Mouse (Mus musculus) stomach, postnatal 0 days (tissue): ENCODE results near the gene Gpx5. TPM values are rescaled to one million over a fixed set of nuclear protein-coding genes. Genes with fewer than 3 reads are reported as not detected.
A peak's percentile ranks its signal among the peaks of the same experiment; 100 is the strongest.

Experiments used
- ATAC-seq: fragments of 200-750 bp; cut with Nextera tagmentation; 2 replicates; pipeline ENCODE4 v1.8.0; 2017; ENCODE audit not compliant: low FRiP score, low TSS enrichment
- DNase-seq: peaks from one replicate; pipeline ENCODE4 v3.0.0-alpha.2; 2016; ENCODE audit warnings: low spot score
- H3K27ac ChIP-seq: fragments of 300-500 bp; sonication (generic); replicated peaks from 2 replicates; pipeline ENCODE4 v1.5.1; 2014; ENCODE audit warnings: mild to moderate bottlenecking, control low read depth
- H3K27me3 ChIP-seq: fragments of 300-500 bp; sonication (generic); 2 replicates; pipeline ENCODE4 v1.6.1; 2014; ENCODE audit warnings: low read length; ENCODE audit not compliant: control insufficient read depth, insufficient read depth
- H3K36me3 ChIP-seq: fragments of 300-500 bp; sonication (generic); 2 replicates; pipeline ENCODE4 v1.6.1; 2014; ENCODE audit warnings: low read length, mixed read lengths; ENCODE audit not compliant: control insufficient read depth, insufficient read depth
- H3K4me1 ChIP-seq: fragments of 300-500 bp; sonication (generic); replicated peaks from 2 replicates; pipeline ENCODE4 v1.6.1; 2014; ENCODE audit warnings: antibody characterized with exemption; ENCODE audit not compliant: control insufficient read depth, insufficient read depth
- H3K4me2 ChIP-seq: fragments of 300-500 bp; sonication (generic); replicated peaks from 2 replicates; pipeline ENCODE4 v1.6.1; 2014; ENCODE audit warnings: low read depth, mild to moderate bottlenecking, control low read depth, moderate library complexity
- H3K4me3 ChIP-seq: fragments of 300-500 bp; sonication (generic); 2 replicates; pipeline ENCODE4 v1.5.1; 2014; ENCODE audit warnings: low read depth, low read length, control low read depth
- H3K9ac ChIP-seq: fragments of 300-500 bp; sonication (generic); 2 replicates; pipeline ENCODE4 v1.6.1; 2014; ENCODE audit warnings: mild to moderate bottlenecking, low read length, control low read depth, mixed read lengths
- H3K9me3 ChIP-seq: fragments of 300-500 bp; sonication (generic); 2 replicates; pipeline ENCODE4 v1.6.1; 2016; ENCODE audit warnings: low read length; ENCODE audit not compliant: control insufficient read depth
- CTCF ChIP-seq: IDR thresholded peaks from 2 replicates; pipeline ENCODE4 v1.5.1; 2016; ENCODE audit warnings: antibody characterized with exemption, low read depth, mild to moderate bottlenecking, moderate library complexity
- EP300 ChIP-seq: optimal IDR thresholded peaks from 2 replicates; pipeline ENCODE3; 2016; ENCODE audit warnings: antibody characterized with exemption
- WGBS: fragments of 180-500 bp; shearing (Covaris S2); extraction: QIAGEN DNeasy Blood & Tissue Kit; methylation state at CpG from one replicate; pipeline ENCODE4 v1.1.7; 2014; 5-methylcytosine and 5-hydroxymethylcytosine counted together
- polyA plus RNA-seq: library from polyadenylated mRNA; unstranded; fragments of >200 nt; fragmentation: Nextera tagmentation; extraction: Ambion mirVana; gene quantifications from 2 replicates; pipeline ENCODE4 v1.2.1, GENCODE M21; 2015

The Gpx5 gene
- polyA plus RNA-seq, 1 experiment from 2014 or later: not detected

DNA sequence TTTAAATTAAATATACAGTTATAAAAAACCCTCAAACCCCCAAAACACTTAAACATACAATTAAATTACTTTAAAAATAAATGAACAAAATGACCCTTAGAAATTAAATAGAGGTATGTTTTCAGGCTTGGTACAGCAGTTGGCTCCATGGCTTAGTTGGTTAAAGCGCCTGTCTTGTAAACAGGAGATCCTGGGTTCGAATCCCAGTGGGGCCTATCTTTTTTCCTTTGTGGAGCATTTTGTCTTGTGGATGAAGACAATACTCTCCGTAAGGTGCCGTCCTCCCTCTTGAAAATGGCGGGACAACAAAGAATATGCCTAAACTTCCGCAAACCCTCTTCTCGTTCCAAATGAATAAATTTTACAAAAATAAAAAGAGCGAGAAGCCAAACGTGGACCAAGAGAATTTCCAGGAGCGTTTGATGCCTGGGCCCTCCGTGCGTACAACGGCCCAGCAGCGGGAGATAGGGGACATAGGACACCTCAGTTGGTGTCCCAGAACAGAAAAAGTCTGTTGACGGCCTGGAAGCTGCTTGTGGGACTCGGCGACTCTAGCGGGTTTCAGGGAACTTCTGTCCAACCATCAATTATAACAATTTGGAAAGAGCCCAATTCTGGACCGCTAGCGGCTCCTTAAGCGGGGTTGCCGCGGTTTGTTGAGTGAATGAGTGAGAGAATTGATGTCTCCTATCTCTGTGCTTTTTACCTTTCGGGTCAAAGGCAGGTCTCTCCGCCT, 16.5 kb downstream of the Gpx5 start:
- H3K9me3 ChIP-seq: no peaks in the 10 kb centered on the region
- no peaks in the 10 kb centered on the region for H3K27me3 ChIP-seq
- H3K27ac ChIP-seq: no peak overlapping the region
- H3K9ac ChIP-seq: peak overlapping the region; percentile 35; the same call in 1 of the 2 replicates
- under 1% methylated on average over 25 of the region's 25 CpGs for WGBS
- ATAC-seq: no peak
- H3K4me2 ChIP-seq: peak overlapping the region; percentile 74
- H3K4me1 ChIP-seq: 0 out of 2 replicates have a peak, but pooled peaks cover 2% of the 10 kb centered on the region
- TF ChIP-seq CTCF (no peak), EP300 (no peak)
- no peaks in the 10 kb centered on the region for H3K36me3 ChIP-seq
- DNase-seq: peak; percentile 29
- H3K4me3 ChIP-seq: peak overlapping the region; percentile 51

DNA sequence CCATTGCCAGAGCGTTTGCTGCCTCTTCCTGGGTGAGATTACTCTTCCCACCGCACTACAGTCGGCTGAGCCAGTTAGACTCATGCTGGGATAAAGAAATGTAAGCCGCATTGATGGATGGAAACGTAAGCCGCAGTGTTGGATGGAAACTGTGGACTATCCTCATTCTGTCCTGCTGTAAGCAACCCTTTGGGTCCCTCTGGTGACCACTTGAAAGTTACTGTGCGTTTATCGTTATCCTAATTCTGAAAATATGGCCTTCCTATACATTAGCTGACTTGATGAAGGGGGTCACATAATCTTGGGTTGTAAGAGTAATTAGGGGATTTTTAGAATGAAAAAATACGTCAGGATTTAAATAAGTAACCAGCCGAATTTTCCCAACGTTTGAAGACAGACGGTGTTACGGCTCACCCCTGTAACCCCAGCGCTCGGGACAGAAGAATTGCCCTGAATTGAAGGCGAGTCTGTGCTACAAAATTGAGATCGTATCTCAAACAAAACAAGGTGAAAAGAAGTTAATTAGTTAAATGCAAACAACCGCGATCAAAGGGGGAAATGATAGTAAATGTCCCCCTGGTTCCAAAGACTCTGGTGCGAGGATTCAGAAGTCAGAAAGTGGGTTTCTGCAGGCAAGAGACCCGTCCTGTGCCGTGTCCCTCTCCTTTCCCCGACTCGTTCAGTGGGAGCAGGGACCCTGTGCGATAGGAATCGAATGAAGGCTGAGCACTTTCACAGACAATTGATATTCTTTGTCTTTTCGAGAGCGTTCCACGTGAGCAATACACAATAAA, 17.3 kb downstream of the Gpx5 start:
- no peaks in the 10 kb centered on the region for H3K9me3 ChIP-seq
- H3K4me2 ChIP-seq: peak overlapping the region; percentile 74
- H3K27me3 ChIP-seq: no peaks in the 10 kb centered on the region
- ATAC-seq: peak; percentile 71; the same call in 1 of the 2 replicates
- no peak overlapping the region for H3K27ac ChIP-seq
- no peak for DNase-seq
- H3K9ac ChIP-seq: peak overlapping the region; percentile 19
- H3K36me3 ChIP-seq: no peaks in the 10 kb centered on the region
- peak; percentile 74 for TF ChIP-seq CTCF
- no peak for TF ChIP-seq EP300
- 3% methylated on average over 29 of the region's 29 CpGs for WGBS
- peak overlapping the region; percentile 51 for H3K4me3 ChIP-seq
- H3K4me1 ChIP-seq: 0 out of 2 replicates have a peak, but pooled peaks cover 2% of the 10 kb centered on the region

DNA sequence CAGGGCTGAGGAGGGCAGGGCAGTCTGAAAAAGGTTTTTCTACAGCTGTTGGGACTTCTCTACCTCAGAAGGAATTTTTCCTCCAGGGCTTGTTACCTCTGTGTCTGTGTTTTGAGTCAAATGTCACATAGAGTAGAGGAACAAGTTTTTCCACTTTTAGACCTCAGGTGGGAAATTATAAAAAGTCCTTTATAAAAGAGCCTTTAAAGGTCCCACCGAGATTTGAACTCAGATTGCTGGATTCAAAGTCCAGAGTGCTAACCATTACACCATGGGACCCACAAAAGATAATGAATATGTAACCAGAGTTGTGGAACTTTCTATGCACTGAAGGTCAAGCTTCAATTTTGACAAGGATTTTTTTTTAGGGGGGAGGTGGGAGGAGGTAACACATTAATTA, 24.3 kb downstream of the Gpx5 start:
- H3K27me3 ChIP-seq: no peaks in the 10 kb centered on the region
- no peaks in the 10 kb centered on the region for H3K36me3 ChIP-seq
- 9% methylated on average over 1 of the region's 1 CpGs for WGBS
- H3K9me3 ChIP-seq: no peaks in the 10 kb centered on the region
- DNase-seq (no peak), ATAC-seq (no peak)
- no peak overlapping the region for H3K4me2 ChIP-seq
- peak overlapping the region; percentile 10; the same call in 1 of the 2 replicates for H3K4me3 ChIP-seq
- TF ChIP-seq EP300 (no peak), CTCF (no peak)
- H3K27ac ChIP-seq: no peak overlapping the region
- no peaks in the 10 kb centered on the region for H3K4me1 ChIP-seq
- H3K9ac ChIP-seq: no peak overlapping the region

DNA sequence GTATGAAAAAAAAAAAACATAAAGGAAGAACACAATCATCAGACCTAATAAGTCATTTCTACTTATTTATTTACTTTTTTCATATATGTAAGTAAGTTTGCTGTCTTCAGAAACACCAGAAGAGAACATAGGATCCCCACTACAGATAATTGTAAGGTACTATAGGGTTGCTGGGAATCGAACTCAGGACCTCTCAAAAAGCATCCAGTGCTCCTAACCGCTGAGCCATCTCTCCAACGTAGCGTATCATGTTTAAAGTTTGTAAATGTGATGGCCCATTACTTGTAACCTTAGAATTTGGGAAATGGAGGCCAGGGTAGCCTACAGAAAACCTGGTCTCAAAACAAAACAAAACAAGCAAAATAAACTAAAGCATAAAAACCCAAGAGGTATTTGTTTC, 25.0 kb downstream of the Gpx5 start:
- TF ChIP-seq CTCF (no peak), EP300 (no peak)
- Histone ChIP-seq H3K27ac (no peak overlapping the region), H3K4me2 (no peak overlapping the region), H3K27me3 (no peaks in the 10 kb centered on the region), H3K4me1 (no peaks in the 10 kb centered on the region), H3K36me3 (no peaks in the 10 kb centered on the region), H3K9ac (no peak overlapping the region), H3K4me3 (no peak overlapping the region), H3K9me3 (no peaks in the 10 kb centered on the region)
- no peak for DNase-seq
- 48% methylated on average over 4 of the region's 4 CpGs for WGBS
- ATAC-seq: no peak

DNA sequence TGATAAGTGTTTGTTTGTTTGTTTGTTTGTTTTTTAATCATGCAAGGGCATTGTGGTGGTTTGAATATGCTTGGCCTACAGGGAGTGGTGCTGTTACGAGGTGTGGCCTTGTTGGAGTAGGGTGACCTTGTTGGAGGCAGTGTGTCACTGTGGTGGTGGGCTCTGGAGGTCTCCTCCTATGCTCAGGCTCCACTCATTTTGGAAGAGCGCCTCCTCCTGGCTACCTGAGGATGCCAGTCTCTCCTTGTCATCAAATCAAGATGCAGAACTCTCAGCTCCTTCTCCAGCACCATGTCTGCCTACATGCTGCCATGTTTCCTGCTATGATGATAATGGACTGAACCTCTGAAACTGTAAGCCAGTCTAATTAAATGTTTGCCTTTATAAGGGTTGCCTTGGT, 26.8 kb downstream of the Gpx5 start:
- TF ChIP-seq EP300: no peak
- TF ChIP-seq CTCF: no peak
- Histone ChIP-seq H3K9ac (no peak overlapping the region), H3K36me3 (no peaks in the 10 kb centered on the region), H3K27ac (no peak overlapping the region), H3K4me1 (no peaks in the 10 kb centered on the region), H3K4me3 (no peak overlapping the region), H3K9me3 (no peaks in the 10 kb centered on the region), H3K4me2 (no peak overlapping the region), H3K27me3 (no peaks in the 10 kb centered on the region)
- DNase-seq (no peak), ATAC-seq (no peak)
- WGBS: 58% methylated on average over 2 of the region's 2 CpGs
